Mouse (Mus musculus): ENCODE measurements around the gene Bcl7a.

Gene Bcl7a

DNA sequence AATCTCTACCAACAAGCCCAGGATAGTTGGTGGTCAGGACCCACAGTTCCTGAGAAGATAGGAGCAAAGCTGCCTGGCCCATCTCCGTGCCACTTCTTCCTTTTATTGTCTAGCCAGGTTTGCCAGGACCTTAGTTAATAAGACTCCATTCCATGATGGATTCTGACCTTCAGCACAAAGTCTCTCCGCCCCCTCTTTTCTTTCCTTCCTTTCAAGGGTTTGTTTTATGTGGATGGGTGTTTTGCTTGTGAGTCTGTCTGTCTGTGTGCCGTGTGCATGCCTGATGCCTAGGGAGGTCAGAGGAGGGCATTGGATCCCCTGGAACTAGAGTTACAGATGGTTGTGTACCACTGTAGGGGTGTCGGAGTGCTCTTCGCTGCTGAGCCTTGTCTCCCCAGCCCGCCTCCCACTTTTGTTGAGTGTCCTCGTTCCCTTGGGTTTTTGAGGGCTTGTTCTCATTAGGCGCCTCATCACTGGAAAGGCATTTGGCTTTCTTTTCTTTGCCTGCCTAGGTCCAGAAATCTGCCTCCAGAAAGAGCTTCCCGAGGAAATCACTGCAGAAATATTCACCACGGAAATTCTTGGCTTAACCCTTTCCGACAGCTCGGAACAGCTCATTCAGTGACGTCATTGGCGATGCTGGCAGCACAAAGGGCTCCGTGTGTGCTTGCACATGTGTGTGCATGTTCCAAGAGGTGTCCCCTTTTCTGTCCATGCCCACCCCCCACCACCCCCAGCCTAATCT, 17.5 kb upstream of the Bcl7a start:
- in situ Hi-C loops (cut with MboI; ENCODE audit: unreplicated experiment in 2 of 2) = loop anchor here in 1 of 2 experiments (10.0 to 25.0 kb wide), 2 partner anchors 181 to 1114 kb away; partner anchors contain the start of genes Hvcn1 and Setd1b

DNA sequence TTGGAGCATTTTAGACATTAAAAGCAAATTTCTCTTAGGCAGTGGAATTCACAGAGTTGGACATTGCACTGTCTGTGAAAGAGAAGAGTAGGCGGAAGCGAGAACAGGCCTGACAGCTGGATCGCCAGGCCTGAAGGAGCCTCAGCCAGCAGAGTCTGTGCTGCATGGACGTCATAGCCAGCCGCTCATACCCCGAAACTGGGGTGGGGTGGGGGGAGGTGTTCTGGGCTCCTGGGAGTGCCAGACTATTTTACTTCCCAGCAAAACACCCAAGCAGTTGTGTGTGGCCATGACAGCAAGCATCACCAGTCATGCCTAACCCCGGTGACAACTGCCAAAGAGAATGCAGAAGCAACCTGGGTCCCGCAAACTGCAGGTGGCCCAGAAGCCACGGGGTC, 16.9 kb upstream of the Bcl7a start:
- in situ Hi-C loops (cut with MboI; ENCODE audit: unreplicated experiment in 2 of 2) = loop anchor here in 1 of 2 experiments (10.0 to 25.0 kb wide), 2 partner anchors 182 to 1114 kb away; partner anchors contain the start of genes Hvcn1 and Setd1b

DNA sequence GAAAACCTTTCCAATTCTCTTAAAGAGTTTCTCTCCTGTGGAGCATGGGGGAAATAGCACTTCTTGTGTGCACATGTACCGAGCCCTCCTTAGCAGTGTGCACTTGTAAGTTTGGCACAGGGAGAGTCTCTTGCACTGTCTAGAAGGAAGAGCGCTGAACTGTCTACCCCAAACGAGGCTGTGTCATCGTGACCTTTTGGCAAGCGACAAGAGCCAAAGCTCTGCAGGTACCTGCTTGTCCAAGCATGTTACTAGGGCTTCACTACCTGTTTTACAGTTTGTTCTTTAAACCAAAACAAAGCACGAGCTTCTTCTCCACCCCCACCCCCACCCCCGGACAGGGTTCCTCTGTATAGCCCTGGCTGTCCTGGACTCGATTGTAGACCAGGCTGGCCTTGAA, 15.9 kb upstream of the Bcl7a start:
- in situ Hi-C loops (cut with MboI; ENCODE audit: unreplicated experiment in 2 of 2) = loop anchor here in 1 of 2 experiments (10.0 to 25.0 kb wide), 2 partner anchors 183 to 1115 kb away; partner anchors contain the start of genes Hvcn1 and Setd1b

DNA sequence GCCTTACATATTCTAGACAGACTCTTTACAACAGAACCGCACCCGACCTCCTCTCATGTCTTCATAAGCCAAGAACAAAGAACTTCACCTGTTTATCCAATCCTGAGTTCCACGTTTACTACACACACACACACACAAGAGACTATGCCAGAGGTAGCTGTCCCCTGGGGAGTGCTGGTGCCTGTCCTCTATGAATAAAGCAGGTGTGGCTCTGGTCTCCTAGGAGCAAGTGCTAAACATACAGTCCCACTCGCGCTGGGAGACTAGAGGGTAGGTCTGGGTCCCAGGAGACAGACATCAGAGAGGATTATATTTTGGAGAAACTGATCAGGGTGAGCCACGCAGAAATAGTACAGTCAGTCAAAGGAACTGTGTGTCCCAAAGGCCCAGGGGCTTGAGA, 10.1 kb upstream of the Bcl7a start:
- in situ Hi-C loops (cut with MboI; ENCODE audit: unreplicated experiment in 2 of 2) = loop anchor here in 1 of 2 experiments (25.0 kb wide), 1 partner anchor 1121 kb away; the partner anchor contains the start of gene Hvcn1

DNA sequence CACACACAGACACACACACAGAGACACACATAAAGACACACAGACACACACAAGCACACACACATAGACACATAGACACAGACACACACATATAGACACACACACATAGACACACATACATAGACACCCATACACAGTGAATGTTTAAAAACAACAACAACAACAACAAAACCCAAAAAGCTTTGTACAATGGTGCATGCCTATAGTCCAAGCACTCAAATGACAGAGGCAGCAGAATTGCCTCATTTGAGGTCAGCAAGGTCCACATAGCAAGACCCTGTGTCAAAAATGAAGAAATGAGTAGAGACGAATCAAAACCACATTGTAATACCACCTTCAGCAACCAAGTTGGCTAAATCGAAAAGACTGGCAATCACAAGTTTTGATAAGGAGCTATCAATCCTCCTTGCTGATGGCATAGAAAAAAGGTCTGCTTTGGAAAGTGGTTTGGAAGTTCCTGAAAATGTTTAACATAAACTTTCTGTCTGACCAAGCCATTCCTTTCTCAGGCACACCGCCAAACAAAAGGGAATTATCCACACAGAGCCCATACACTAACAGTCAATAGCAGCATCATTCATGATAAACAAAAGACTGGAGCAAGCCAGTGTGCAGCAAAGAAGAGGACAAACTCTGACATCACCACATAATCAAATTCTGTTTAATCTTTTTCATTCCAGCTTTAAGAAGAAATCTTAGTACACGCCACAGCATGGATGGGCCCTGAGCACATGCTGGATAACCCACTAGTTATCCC, 7.3 kb upstream of the Bcl7a start:
- in situ Hi-C loops (cut with MboI; ENCODE audit: unreplicated experiment in 2 of 2) = loop anchor here in 1 of 2 experiments (25.0 kb wide), 1 partner anchor 1124 kb away; the partner anchor contains the start of gene Hvcn1

DNA sequence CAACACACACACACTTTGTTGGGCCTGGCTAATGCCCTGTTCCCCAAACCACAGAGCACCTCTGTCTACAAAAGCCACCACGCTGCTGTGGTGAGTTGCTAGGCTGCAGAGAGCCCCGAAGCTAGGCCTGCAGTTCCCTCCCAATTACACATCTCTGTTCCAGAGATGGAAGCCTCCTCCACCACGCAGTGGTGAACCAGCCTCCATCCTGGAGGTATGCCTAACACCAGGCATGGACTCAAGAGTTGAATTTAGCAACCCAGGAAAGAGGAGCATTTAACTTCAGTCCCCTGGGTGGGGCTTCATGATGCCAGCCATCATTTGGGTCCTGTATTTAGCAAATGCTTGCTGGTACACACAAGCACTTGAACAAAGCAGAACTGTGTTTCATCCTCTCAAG, 5.2 kb upstream of the Bcl7a start:
- in situ Hi-C loops (cut with MboI; ENCODE audit: unreplicated experiment in 2 of 2) = loop anchor here in 1 of 2 experiments (25.0 kb wide), 1 partner anchor 1126 kb away; the partner anchor contains the start of gene Hvcn1

DNA sequence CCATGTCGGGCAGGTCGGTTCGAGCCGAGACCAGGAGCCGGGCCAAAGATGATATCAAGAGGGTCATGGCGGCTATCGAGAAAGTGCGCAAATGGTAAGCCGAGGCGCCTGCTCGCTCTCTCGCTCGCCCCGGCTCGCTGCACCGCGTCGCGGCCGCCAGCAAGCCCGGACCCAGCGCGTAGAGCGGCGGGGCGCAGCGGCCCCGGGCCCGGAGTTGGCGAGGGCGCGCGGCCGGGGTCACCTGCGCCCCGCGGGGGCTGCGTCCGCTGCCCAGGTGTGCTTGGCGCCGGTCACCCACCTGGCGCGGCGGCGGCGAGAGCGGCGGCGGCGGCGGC, 961 bp downstream of the Bcl7a start:
- in situ Hi-C loops (cut with MboI; ENCODE audit: unreplicated experiment in 2 of 2) = loop anchor here in 1 of 2 experiments (25.0 kb wide), 1 partner anchor 1132 kb away; the partner anchor contains the start of gene Hvcn1

DNA sequence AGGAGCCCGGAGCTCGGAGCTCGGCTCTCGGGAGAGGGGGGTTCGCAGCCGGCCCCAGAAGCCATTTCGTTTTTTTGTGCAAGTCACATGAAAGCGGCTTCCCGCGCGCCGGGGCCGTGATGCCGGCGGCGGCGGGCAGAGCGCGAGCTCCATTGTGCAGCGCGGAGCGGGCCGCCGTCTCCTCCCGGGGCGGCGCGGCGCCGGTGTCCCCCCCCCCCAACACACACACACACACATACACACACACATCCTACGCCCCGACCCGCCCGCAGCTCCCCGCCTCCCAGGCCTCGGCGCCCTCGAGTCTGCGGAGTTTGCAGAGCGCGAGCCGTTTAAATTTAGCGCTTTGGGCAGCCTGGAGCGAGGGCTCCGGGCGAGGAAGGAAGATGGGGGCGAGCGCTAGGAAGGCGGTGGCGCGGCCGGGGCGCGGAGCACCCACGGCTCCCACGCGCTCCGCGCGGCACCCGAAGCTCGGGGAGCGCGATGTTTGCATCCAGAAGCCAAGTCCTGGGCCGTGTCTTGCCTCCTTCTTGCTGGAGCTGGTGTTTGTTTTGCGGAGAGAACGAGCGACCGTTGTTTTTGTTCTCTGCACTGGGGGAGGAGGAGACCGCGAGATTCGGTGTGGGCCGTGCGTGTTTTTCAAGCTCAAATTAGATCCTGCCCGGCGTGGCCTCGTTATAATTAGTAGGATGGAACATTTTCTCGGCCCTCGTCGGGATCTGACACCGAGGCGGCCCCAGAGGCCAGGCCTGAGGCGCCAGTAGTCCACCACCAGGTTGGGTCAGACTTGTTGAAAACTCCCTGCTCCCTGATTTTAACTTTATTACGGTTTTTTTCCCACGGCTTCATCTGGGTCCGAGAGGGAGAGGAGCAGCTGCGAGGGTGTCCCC, 1.6 kb downstream of the Bcl7a start:
- in situ Hi-C loops (cut with MboI; ENCODE audit: unreplicated experiment in 2 of 2) = loop anchor here in 1 of 2 experiments (5.0 to 25.0 kb wide), 2 partner anchors 33 to 1133 kb away; partner anchors contain the start of gene Hvcn1

DNA sequence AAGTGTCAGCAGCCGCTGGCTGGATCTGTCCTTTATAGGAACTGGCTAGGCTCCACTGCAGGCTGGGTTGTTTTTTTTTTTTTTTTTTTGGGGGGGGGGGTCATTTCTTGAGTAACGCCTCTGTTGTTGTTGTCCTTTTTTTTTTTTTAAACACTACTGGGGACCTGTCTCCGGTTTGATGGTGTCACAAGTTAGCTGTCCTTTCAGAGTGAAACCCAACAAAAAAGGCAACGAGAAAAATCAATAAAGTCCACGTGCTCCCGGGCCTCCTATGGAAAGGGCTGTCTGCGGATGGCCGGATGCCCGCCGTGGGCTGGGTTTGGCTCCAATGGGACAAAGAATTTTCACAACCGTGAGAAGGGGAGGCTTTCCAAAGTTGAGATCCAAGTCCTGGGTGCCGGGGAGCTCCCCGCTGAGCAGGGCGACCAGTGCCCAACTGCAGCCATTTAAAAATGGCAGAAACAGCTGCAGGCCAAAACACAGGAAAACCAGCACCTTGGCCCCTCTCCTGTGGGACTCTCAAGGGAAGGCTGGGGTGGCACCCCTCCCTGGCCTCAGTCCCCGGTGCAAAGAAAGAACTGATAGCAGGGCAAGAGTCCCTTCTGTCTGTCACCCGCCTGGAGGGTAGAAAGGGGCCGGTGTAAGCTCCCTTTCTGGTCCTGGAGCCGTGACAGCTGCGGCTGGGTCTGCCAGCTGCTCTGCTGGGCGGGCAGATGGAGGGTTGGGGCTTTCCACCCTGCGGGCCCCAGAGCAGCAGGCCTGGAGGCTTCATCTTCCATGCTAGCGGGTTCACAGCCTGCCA, 2.4 kb downstream of the Bcl7a start:
- in situ Hi-C loops (cut with MboI; ENCODE audit: unreplicated experiment in 2 of 2) = loop anchor here in 1 of 2 experiments (5.0 to 25.0 kb wide), 2 partner anchors 34 to 1134 kb away; partner anchors contain the start of gene Hvcn1

DNA sequence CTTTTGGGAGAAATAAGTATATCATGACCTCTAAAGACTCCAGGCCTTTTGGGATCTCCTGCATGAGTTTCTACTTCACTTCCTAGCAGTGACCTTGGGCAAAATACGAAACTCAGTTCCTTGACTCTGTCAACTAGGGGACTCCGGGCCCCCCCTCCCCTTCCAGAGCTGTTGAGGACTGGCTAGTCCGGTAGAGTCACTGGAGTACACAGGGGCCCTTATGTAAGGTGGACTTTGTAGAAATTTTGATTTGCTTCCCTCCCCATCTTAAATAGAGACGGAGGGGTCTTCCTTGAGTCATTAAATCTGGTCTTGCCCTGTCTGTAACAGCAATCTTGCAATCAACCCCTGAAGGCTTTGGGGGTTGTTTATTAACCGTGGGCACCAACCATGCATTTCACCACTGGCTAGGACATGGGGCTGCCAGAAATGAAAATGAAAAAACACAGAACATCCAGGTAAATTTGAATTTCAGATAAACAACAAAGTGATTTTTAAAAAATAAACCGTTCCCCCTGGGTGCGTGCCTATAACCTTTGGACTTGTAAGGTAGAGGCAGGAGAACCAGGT, 3.2 kb downstream of the Bcl7a start:
- in situ Hi-C loops (cut with MboI; ENCODE audit: unreplicated experiment in 2 of 2) = loop anchor here in 1 of 2 experiments (5.0 to 25.0 kb wide), 2 partner anchors 34 to 1134 kb away; partner anchors contain the start of gene Hvcn1

DNA sequence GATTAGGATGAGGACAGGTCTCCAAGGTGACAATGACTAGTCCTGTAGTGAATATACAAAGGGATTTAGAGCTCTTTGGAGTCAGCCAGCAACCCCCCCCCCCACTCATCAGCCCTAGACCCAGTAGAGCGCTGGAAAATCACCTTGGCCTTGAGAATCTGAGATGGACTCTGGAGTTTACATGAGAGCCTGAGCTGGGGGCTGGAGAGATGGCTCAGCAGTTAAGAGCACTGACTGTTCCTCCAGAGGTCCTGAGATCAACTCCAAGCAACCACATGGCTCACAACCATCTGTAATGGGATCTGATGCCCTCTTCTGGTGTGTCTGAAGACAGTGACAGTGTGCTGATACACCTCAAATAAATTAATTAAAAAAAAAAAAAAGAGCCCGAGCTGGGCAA, 4.4 kb downstream of the Bcl7a start:
- in situ Hi-C loops (cut with MboI; ENCODE audit: unreplicated experiment in 2 of 2) = loop anchor here in 1 of 2 experiments (5.0 to 25.0 kb wide), 2 partner anchors 36 to 1136 kb away; partner anchors contain the start of gene Hvcn1

DNA sequence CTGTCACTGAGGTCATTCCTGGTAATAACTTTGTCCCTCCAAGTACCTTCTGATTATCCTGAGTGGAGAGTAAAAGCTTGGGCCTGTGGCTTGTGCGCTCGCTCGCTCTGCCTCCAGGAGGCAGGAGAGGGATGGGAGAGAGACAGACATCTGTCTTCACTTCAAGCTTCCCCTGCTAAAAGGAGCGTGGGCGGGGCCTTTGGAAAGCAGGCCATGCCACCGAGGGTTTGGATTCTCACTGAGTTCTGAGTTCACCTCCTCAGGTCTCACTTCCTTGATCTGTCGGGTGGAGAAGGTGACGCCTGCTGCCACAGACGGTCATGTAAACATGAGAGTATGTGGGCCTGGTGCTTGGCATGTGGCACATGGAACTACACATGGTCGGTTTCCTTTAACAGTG, 6.8 kb downstream of the Bcl7a start:
- in situ Hi-C loops (cut with MboI; ENCODE audit: unreplicated experiment in 2 of 2) = no loop called here

DNA sequence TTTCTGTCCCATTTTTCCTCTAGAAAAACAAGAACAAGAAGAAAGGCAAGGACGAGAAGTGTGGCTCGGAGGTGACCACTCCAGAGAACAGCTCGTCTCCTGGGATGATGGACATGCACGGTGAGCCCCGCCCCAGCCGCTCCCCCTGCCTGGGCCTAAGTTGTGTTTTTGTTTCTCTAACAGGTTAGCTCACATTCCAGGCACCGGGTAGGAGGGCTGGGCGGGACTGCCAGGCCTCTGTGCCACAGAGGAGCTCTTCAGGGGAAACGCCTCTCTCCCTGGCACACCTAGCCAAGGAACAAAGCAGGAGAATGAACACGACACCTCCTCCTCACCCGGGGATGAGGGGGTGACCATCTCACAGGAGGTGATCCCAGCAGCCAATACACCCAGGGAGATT, 12.3 kb downstream of the Bcl7a start:
- in situ Hi-C loops (cut with MboI; ENCODE audit: unreplicated experiment in 2 of 2) = no loop called here

DNA sequence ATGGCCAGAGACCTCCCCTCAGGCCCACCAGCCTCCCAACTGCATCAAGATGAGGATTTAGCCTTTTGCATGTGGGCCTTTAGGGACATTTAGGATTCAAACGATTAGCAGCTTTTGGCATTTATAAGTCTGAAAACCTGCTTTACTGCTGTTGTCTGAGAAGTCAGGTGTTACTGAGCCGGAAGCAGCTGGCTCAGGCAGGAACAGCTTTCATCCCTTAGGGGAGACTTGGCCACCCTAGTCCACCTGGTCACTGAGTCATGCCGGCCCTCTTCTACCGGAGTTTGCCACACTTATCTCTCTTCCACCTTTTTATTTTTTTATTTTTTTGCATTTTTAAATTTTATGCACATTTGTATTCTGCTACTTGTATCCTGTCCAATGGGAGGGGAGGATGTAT, 13.6 kb downstream of the Bcl7a start:
- in situ Hi-C loops (cut with MboI; ENCODE audit: unreplicated experiment in 2 of 2) = no loop called here

DNA sequence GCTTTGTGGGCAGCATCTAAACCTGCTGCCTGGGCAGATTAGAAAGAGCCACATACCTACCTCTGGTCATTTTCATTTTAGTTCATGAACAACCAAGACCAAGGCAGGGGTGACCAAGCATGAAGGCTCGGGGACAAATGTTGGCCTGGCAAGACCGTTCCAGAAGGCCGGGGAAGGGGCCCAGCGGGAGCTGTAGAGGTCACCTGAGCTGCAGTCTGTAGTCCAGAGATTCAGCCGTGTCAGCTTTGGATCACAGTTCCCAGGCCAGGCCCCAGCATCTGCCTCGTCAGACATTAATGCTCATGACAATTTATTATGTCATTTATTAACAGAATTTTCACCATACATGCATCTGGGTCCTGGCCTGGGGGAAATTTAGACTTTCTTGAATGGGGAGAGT, 15.8 kb downstream of the Bcl7a start:
- in situ Hi-C loops (cut with MboI; ENCODE audit: unreplicated experiment in 2 of 2) = no loop called here

DNA sequence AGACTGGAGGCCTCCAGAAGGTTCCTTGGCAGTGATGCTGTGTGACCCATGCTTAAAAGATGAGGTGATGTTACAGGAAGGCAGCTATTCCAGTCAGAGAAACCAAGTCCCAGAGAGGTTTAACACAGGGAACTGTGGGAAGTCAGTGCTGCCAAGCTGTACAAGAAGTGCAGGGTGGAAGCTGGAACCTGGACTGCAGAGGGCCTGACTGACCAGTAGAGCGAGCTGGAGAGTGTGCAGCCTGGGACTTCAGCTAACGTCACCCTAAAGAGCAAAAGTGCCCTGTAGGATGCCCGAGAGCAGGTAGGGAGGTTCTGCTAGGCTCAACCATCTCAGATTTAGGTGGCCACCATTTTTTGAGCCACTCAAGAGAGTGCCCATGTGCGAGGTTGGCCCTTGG, 19.3 kb downstream of the Bcl7a start:
- in situ Hi-C loops (cut with MboI; ENCODE audit: unreplicated experiment in 2 of 2) = no loop called here

DNA sequence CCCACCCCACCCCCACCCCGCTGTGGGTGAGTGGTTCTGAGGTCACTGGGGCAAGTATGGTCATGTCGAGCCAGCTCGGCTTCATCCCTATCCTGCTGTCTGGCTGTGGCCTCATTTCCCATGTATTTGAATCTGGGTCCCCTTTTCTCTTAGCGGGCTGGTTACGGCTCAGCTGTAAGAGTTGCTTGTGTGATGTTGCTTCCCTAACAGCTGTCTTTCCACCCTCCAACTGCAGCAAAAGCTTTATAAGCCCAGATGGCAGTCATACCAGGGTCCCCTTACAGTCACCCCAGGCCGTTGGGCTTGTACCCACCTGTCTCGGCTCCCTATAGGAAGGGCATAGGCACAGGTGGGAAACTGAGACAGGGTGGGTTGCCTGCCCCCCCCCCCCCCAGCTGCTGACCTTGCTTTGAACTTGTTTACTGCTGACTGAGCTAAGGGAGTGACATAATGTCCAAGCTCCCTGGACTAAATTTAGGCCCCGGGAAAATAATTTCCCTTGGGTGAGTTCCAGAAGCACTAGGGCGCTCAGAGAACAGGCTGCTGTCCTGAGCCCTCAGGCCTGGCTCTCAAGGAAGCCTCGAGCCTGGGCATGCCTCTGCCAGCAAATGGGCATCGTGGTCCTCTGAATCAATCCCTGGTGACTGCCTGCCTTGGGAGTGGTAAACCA, 20.8 kb downstream of the Bcl7a start:
- in situ Hi-C loops (cut with MboI; ENCODE audit: unreplicated experiment in 2 of 2) = no loop called here

DNA sequence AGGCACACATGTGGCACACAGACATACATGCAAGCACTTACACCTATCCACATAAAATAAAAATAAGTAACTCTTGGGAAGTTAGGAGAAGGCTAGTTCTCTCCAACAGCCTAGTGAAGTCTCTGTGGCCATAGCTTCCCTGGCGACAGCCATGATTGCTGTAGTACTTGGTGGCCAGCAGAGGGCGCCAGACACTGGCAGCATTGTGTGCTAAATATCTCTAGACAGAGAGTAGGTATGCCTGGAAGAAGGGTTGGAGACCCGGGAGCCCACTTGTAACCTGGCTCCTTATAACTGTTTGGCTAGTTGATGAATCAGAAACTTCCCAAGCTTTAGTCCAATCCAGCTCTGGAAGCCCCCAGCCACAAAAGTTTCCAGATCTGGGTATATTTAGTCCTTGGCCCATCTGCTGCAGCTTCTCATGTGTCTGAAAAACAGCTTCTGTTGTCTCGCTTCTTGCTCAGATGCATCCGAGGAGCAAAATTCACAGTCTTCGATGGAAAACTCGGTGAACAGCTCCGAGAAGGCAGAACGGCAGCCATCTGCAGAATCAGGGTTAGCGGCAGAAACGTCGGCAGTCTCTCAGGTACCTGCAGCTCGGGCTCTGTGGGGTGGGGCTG, 25.3 kb downstream of the Bcl7a start:
- in situ Hi-C loops (cut with MboI; ENCODE audit: unreplicated experiment in 2 of 2) = loop anchor here (5.0 kb wide), 2 partner anchors 72 to 238 kb away; no protein-coding TSS in a partner anchor
